Mouse (Mus musculus) CH12.LX (cell line): ENCODE measurements around the gene Acot7. TPM values are rescaled to one million over a fixed set of nuclear protein-coding genes. Genes with fewer than 3 reads are reported as not detected.

Source experiments
- DNase-seq: peaks from one replicate; pipeline ENCODE4 v3.0.0-alpha.2; 2013; ENCODE audit errors: extremely low read depth
- H3K27ac ChIP-seq: 2 replicates; pipeline ENCODE4 v1.5.1; 2012; ENCODE audit warnings: low read depth, mild to moderate bottlenecking, control low read depth, moderate library complexity; ENCODE audit not compliant: insufficient read depth
- H3K27me3 ChIP-seq: replicated peaks from 2 replicates; pipeline ENCODE3; 2012; ENCODE audit warnings: inconsistent platforms
- H3K36me3 ChIP-seq, 2 experiments: replicated peaks in 1 of 2; 2 replicates each; pipeline versions ENCODE3 to v1.6.1; 2012; ENCODE audit warnings: inconsistent platforms in 1 of 2, low read length in 1 of 2, mild to moderate bottlenecking in 1 of 2, mixed read lengths in 1 of 2, moderate library complexity in 1 of 2; ENCODE audit not compliant: control insufficient read depth in 1 of 2, insufficient read depth in 1 of 2
- H3K4me1 ChIP-seq, 2 experiments: 2 replicates each; pipeline ENCODE4 v1.6.1; 2012; ENCODE audit warnings: inconsistent platforms in 1 of 2, moderate library complexity in 1 of 2; ENCODE audit not compliant: insufficient read depth in 2 of 2, control insufficient read depth in 1 of 2
- H3K4me2 ChIP-seq: 2 replicates; pipeline ENCODE4 v1.6.1; 2012; ENCODE audit warnings: low read depth, mild to moderate bottlenecking, control low read depth; ENCODE audit not compliant: poor library complexity, insufficient read depth, severe bottlenecking
- H3K4me3 ChIP-seq, 3 experiments: fragments of 150-350 bp in 1 of 3; sonication (generic) in 1 of 3; replicated peaks in 1 of 3; 2 replicates each; pipeline versions ENCODE3 to v1.5.1; 2011 to 2012; ENCODE audit warnings: low read depth in 2 of 3, low read length in 2 of 3, mild to moderate bottlenecking in 2 of 3, moderate library complexity in 2 of 3, control low read depth in 1 of 3, improper control_type of control experiment in 1 of 3, inconsistent platforms in 1 of 3, mixed read lengths in 1 of 3; ENCODE audit not compliant: poor library complexity in 1 of 3
- H3K79me2 ChIP-seq: replicated peaks from 2 replicates; pipeline ENCODE4 v1.6.1; 2012; ENCODE audit warnings: mild to moderate bottlenecking, moderate library complexity; ENCODE audit not compliant: control insufficient read depth, poor library complexity, insufficient read depth, severe bottlenecking; ENCODE audit errors: extremely low read depth
- H3K9ac ChIP-seq: 2 replicates; pipeline ENCODE4 v1.6.1; 2012; ENCODE audit warnings: low read depth, mild to moderate bottlenecking, control low read depth, moderate library complexity; ENCODE audit not compliant: insufficient read depth
- H3K9me3 ChIP-seq: replicated peaks from 2 replicates; pipeline ENCODE3; 2012; ENCODE audit warnings: low read length, inconsistent platforms, mixed read lengths
- CHD1 ChIP-seq: IDR thresholded peaks from 2 replicates; pipeline ENCODE4 v1.6.1; 2012; ENCODE audit warnings: low read depth, low read length, improper control_type of control experiment, inconsistent platforms
- CHD2 ChIP-seq: IDR thresholded peaks from 2 replicates; pipeline ENCODE4 v1.6.1; 2011; ENCODE audit warnings: low read length, improper control_type of control experiment
- CTCF ChIP-seq, 2 experiments: IDR thresholded peaks in 1 of 2; conservative IDR thresholded peaks in 1 of 2; 2 replicates each; pipeline ENCODE4 v1.5.1; 2011 to 2012; ENCODE audit warnings: low read depth in 2 of 2, low read length in 2 of 2, improper control_type of control experiment in 1 of 2, inconsistent platforms in 1 of 2, mild to moderate bottlenecking in 1 of 2, moderate library complexity in 1 of 2
- E2F4 ChIP-seq: IDR thresholded peaks from 2 replicates; pipeline ENCODE4 v1.6.1; 2011; ENCODE audit warnings: low read depth, low read length, improper control_type of control experiment; ENCODE audit not compliant: insufficient replicate concordance
- EP300 ChIP-seq: IDR thresholded peaks from 2 replicates; pipeline ENCODE4 v1.6.1; 2011; ENCODE audit warnings: low read length, improper control_type of control experiment
- GABPA ChIP-seq: IDR thresholded peaks from 2 replicates; pipeline ENCODE4 v1.6.1; 2012; ENCODE audit warnings: low read depth, low read length, improper control_type of control experiment, inconsistent platforms; ENCODE audit not compliant: insufficient replicate concordance
- JUN ChIP-seq: IDR thresholded peaks from 2 replicates; pipeline ENCODE4 v1.6.1; 2011; ENCODE audit warnings: low read depth, mild to moderate bottlenecking, low read length, improper control_type of control experiment, moderate library complexity; ENCODE audit not compliant: insufficient read depth
- JUND ChIP-seq: conservative IDR thresholded peaks from 2 replicates; pipeline ENCODE4 v1.6.1; 2011; ENCODE audit warnings: low read depth, low read length, improper control_type of control experiment
- MAZ ChIP-seq: IDR thresholded peaks from 2 replicates; pipeline ENCODE4 v1.6.1; 2012; ENCODE audit warnings: low read depth, mild to moderate bottlenecking, inconsistent platforms, low read length, improper control_type of control experiment, moderate library complexity
- MEF2A ChIP-seq: IDR thresholded peaks from 2 replicates; pipeline ENCODE4 v1.6.1; 2014; ENCODE audit warnings: low read depth, mild to moderate bottlenecking, inconsistent platforms, low read length, improper control_type of control experiment, borderline replicate concordance
- PAX5 ChIP-seq: IDR thresholded peaks from 2 replicates; pipeline ENCODE4 v1.6.1; 2012; ENCODE audit warnings: low read length, inconsistent platforms, mixed read lengths
- RAD21 ChIP-seq: IDR thresholded peaks from 2 replicates; pipeline ENCODE4 v1.6.1; 2011; ENCODE audit warnings: low read depth, mild to moderate bottlenecking, low read length, improper control_type of control experiment, moderate library complexity
- TCF12 ChIP-seq: IDR thresholded peaks from 2 replicates; pipeline ENCODE4 v1.6.1; 2014; ENCODE audit warnings: low read depth, mild to moderate bottlenecking, inconsistent platforms, low read length, improper control_type of control experiment
- UBTF ChIP-seq: IDR thresholded peaks from 2 replicates; pipeline ENCODE4 v1.6.1; 2012; ENCODE audit warnings: low read depth, mild to moderate bottlenecking, inconsistent platforms, low read length, improper control_type of control experiment, moderate library complexity
- ZMIZ1 ChIP-seq: IDR thresholded peaks from 2 replicates; pipeline ENCODE4 v1.6.1; 2012; ENCODE audit warnings: low read depth, mild to moderate bottlenecking, inconsistent platforms, low read length, improper control_type of control experiment
- ZNF384 ChIP-seq: IDR thresholded peaks from 2 replicates; pipeline ENCODE4 v1.6.1; 2012; ENCODE audit warnings: low read depth, low read length, improper control_type of control experiment, inconsistent platforms
- dilution Hi-C: fragments of 300-500 bp; cut with MboI; formaldehyde crosslinking; loops from 2 replicates; pipeline ENCODE4 v1.14.3; 2020; ENCODE audit warnings: low sequenced_read_pairs; ENCODE audit not compliant: extremely low pct_unique_long_range_greater_than_20kb, extremely low pct_ligation_motif_present
- in situ Hi-C: fragments of 300-500 bp; cut with MboI; formaldehyde crosslinking; loops from 3 replicates; pipeline ENCODE4 v1.14.3; 2019; ENCODE audit warnings: low sequenced_read_pairs, low pct_ligation_motif_present, low pct_unique_long_range_greater_than_20kb, mixed read lengths
- polyA plus RNA-seq: library from polyadenylated mRNA; unstranded; fragments of >175 nt; gene quantifications from 2 replicates; pipeline ENCODE4 v1.2.1, GENCODE M21; 2012; ENCODE audit warnings: low read depth; ENCODE audit not compliant: insufficient read length
- total RNA-seq, 2 experiments: library from RNA; depleted of rRNA; stranded (reverse); fragments of 300-350 nt in 1 of 2; fragments of >200 nt in 1 of 2; gene quantifications; 2 replicates each; pipeline ENCODE4 v1.2.3; 2012 to 2014

The Acot7 gene
- total and polyA plus RNA-seq, 3 experiments, result 29.0 to 71.1 (median 61.6) TPM

DNA sequence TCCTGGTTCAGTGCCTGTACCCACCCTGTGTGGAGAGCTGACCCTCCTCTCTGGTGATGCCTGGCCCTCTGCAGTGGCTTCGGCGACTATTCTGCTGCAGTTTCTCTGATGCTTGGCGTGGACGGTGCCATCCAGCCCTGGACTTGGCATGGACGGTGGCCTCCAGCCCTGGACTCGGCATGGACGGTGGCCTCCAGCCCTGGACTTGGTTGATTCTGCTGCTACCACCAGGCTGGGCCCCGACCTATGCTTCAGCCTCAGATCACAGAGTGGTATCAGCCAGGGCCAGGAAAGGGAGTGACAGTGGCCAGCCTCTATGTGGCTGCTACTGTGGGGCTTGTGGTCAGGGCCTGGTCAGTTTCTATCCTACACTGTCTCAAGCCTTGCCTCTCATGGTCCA is 66.0 kb downstream of the Acot7 start:
- in situ Hi-C loops (no loop called here), dilution Hi-C loops (no loop called here)
- Histone ChIP-seq H3K9me3 (no peaks in the 10 kb centered on the region), H3K4me3 (no peak overlapping the region), H3K27me3 (no peaks in the 10 kb centered on the region), H3K9ac (no peak overlapping the region), H3K27ac (no peak overlapping the region), H3K79me2 (no peaks in the 10 kb centered on the region)
- TF ChIP-seq PAX5 (no peak), RAD21 (no peak), GABPA (no peak), CHD2 (no peak), JUN (no peak), EP300 (no peak)
- TF ChIP-seq, all 38 proteins: peak for 0
- Histone ChIP-seq H3K36me3 (peaks cover 23 to 78% of the 10 kb centered on the region in 2 experiments), H3K4me2 (no peak overlapping the region), H3K4me1 (peaks cover 2 to 55% of the 10 kb centered on the region in 2 experiments; a peak in 3 of 4 replicates)
- DNase-seq, result no peak

DNA sequence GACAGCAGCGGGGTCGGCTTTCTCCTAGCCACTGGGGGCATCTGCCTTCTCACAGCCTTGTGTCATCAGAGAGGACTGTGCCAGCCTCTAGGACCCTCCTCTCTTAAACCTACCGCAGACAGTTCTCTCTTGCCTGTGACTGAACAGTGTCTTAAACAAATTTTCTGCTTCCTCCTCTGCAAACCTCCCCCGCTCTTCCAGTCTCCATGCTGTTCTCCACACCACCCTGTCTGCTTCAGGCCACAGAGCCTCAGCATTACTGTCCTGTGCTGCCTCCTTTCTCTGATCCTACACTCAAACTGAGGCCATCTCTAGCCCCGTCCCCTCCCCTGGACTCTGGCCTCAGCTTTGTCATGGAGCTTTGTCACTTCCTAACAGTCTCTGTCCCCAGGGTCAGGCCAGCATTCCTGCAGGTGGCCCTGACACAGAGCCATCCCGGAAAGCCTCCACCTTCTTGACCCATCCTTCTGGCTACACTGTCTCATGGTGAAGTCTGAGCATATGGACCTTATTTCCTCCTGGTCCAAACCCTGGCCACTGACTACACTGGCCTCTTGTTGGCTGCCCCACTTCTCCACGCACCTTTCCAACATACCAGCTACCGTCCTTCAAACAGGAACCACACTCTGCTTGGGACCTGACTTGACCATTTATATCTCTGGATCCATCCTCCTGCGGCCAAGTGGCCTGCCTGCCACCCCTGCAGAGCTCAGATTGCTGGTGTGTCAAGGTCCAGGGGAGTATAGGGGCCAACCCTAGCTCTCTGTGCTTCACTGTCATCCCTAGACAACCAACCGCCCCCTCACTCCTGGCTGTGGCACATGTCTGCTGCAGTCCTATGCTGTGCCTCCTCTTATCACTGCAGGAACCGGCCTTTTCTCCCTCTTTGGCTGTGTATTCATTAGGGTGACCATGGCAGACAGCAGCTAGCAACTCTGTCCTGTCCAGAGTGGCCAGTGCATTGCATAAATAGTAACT is 66.9 kb downstream of the Acot7 start:
- TF ChIP-seq MAZ (no peak), ZNF384 (no peak), E2F4 (no peak), CTCF (conservative IDR thresholded peaks at IDR 0.05 in 1 of 2, IDR thresholded peaks at IDR 0.05 in 1 of 2; ENCODE audit: low read depth in 2 of 2, low read length in 2 of 2) (no peak), UBTF (no peak), CHD1 (no peak), EP300 (no peak)
- Histone ChIP-seq H3K9ac (no peak overlapping the region), H3K9me3 (no peaks in the 10 kb centered on the region), H3K4me3 (no peak overlapping the region), H3K4me2 (no peak overlapping the region), H3K4me1 (peaks cover 6 to 54% of the 10 kb centered on the region in 2 experiments; a peak in 3 of 4 replicates), H3K36me3 (peaks cover 23 to 81% of the 10 kb centered on the region in 2 experiments), H3K27me3 (no peaks in the 10 kb centered on the region), H3K27ac (no peak overlapping the region), H3K79me2 (no peaks in the 10 kb centered on the region)
- in situ Hi-C loops (no loop called here), dilution Hi-C loops (no loop called here)
- no peak for DNase-seq

DNA sequence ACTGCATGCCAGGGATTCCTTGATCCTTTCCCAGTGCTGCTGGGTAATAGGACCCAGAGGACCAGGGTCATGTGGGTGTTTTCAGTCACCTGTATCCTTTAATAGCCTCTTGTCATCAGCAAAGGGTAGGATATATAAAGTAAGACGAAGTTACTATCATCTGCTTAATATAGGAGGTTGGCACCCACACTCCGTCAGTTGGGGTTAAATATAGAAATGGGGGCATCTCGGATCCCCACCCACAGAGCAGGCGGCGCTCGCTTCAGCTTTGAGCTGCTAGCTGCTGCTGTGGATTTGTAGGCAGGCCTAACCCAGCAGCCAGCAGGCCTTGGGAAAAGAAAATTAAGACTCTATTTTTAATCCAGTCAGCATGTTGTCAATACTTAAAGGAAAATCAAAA is 68.1 kb downstream of the Acot7 start:
- Histone ChIP-seq H3K79me2 (no peaks in the 10 kb centered on the region), H3K4me2 (no peak overlapping the region), H3K36me3 (peaks cover 20 to 74% of the 10 kb centered on the region in 2 experiments), H3K9ac (no peak overlapping the region), H3K27ac (no peak overlapping the region), H3K9me3 (no peaks in the 10 kb centered on the region), H3K4me1 (peaks cover 10 to 58% of the 10 kb centered on the region in 2 experiments), H3K4me3 (no peak overlapping the region), H3K27me3 (no peaks in the 10 kb centered on the region)
- DNase-seq, result no peak
- dilution Hi-C loops (no loop called here), in situ Hi-C loops (no loop called here)
- no peak for TF ChIP-seq ZMIZ1
- TF ChIP-seq MEF2A, result no peak
- TF ChIP-seq JUND, result no peak
- no peak for TF ChIP-seq TCF12
- TF ChIP-seq RAD21, result no peak
